In the genomic region with DNA sequence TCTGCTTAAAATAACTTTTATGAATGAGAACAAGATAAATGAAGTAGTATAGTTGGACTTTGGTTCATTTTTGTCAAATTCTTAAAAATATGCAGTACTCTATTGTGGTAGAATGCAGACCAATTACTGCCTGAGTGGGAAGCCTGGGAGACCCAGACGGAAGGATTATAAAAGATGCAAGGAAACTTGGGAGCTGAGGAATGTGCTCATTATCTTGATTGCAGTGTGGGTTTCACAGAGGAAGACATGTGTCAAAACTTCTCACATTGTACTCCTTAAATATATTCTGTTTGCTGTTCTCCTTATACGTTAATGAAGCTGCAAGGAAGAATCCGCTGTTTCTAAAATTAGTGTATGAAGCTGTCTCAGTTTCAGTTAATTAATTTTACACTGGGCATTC, we compare ENCODE assay signal across 15 mouse cellular contexts.
"Had no signal": no experiment of that assay in that cellular context is flagged by ENCODE, and none has a peak within 500 bp of the region (broad histone marks: within the 10 kb centered on the region; RNA-seq: fewer than 3 reads in every experiment).

No protein-coding gene starts in this region.

- H3K36me3 ChIP-seq: limb, embryonic 10.5 days; liver, embryonic 15.5 days; midbrain, embryonic 10.5 days; neural tube, embryonic 15.5 days had no signal

- H3K27me3 ChIP-seq: liver, embryonic 15.5 days; neural tube, embryonic 15.5 days had no signal

- H3K4me2 ChIP-seq: liver, embryonic 11.5 days; liver, embryonic 15.5 days; lung, embryonic 14.5 days; neural tube, embryonic 15.5 days had no signal

- DNase-seq: kidney, adult 8-10 months; kidney, postnatal 36 days; lung, embryonic 14.5 days; lung, postnatal 10 days; lung, postnatal 4 days; midbrain, embryonic 14.5 days; right cerebral cortex, postnatal 25 days; thymus, postnatal 14 days had no signal

- H3K4me1 ChIP-seq: limb, embryonic 10.5 days; liver, embryonic 15.5 days; neural tube, embryonic 15.5 days had no signal

- H3K27ac ChIP-seq: layer of hippocampus, adult 2 months; limb, embryonic 10.5 days; liver, embryonic 15.5 days; midbrain, embryonic 10.5 days; neural tube, embryonic 15.5 days had no signal

- H3K9me3 ChIP-seq: limb, embryonic 10.5 days; liver, embryonic 15.5 days; midbrain, embryonic 10.5 days; neural tube, embryonic 15.5 days had no signal

- H3K4me3 ChIP-seq: layer of hippocampus, adult 2 months; limb, embryonic 10.5 days; liver, embryonic 15.5 days; midbrain, embryonic 10.5 days; myocyte; neural tube, embryonic 15.5 days had no signal

- H3K9ac ChIP-seq: liver, embryonic 15.5 days; lung, embryonic 14.5 days; neural tube, embryonic 15.5 days had no signal
